Mouse (Mus musculus): ENCODE results near the gene Ints14.

DNA sequence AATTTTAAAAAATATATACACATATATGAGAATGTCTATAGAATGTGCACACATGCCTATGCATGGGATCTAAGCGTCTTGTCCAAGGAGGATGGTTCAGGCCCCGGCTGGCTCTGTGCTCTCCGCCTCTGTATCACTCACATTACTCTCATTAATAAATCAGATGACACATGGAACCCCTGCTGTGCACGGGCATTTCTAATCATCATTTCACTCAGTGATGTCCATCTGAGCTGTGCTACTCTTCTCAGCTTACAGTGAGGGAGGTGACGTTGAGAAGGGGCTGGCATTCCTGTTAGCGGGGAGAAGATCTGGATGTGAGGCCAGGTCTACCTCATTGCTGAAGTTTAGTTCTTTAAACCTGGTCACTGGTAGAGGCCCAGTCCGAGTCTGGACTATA, 66.5 kb downstream of the Ints14 start:
- TF ChIP-seq CTCF (IDR thresholded peaks at IDR 0.05; ENCODE audit: borderline replicate concordance, insufficient read depth, low read depth, low read length) (no peak), POLR2A (IDR thresholded peaks at IDR 0.05; ENCODE audit: borderline replicate concordance, insufficient read depth, low read length) (no peak)

Data from cerebellum, adult 2 months (tissue).